In the genomic region with DNA sequence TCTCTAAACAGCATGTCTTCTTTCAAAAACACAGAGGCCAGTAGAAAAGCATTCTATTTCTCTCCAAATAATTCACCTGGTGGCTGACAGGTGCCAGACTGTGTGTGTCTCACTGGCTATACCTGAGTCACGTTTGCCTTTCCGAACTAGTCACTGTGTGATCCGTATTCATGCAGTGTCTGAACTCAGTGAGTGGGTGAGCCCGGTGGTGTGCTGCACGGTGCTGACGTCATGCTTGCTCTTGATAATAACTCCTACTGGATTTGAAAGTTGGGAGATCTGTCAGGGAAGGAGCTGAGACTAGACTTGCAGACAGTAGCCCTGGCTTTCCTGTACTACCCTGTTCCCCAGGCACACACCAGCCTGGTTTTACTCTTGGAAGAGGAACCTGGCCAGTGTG, we compare ENCODE assay signal across 23 mouse cellular contexts. TPM values are rescaled to one million over a fixed set of nuclear protein-coding genes. Genes with fewer than 3 reads are reported as not detected.
A peak's percentile ranks its signal among the peaks of the same experiment; 100 is the strongest.
DNase-seq lines count a peak whose midpoint lies in the region; ATAC-seq and TF ChIP-seq lines count a peak whose summit lies in the region.
"Had no signal": no experiment of that assay in that cellular context is flagged by ENCODE, and none has a peak within 500 bp of the region (broad histone marks: within the 10 kb centered on the region; RNA-seq: fewer than 3 reads in every experiment).

No protein-coding gene starts in this region.

- no peaks in the 10 kb centered on the region for H3K9me3 ChIP-seq in stomach, postnatal 0 days (ENCODE audit: control insufficient read depth, low read length)
- H3K9me3 ChIP-seq in hindbrain, embryonic 16.5 days (ENCODE audit: control insufficient read depth, low read length) = no peaks in the 10 kb centered on the region
- H3K9me3 ChIP-seq: embryonic facial prominence, embryonic 10.5 days; embryonic facial prominence, embryonic 12.5 days; forebrain, embryonic 13.5 days; forebrain, embryonic 15.5 days had no signal

- H3K4me3 ChIP-seq in stomach, postnatal 0 days (ENCODE audit: low read depth, low read length) = no peak overlapping the region
- no peak overlapping the region for H3K4me3 ChIP-seq in hindbrain, embryonic 16.5 days (ENCODE audit: low read length)
- H3K4me3 ChIP-seq: embryonic facial prominence, embryonic 10.5 days; embryonic facial prominence, embryonic 12.5 days; forebrain, embryonic 13.5 days; forebrain, embryonic 15.5 days had no signal

- H3K27me3 ChIP-seq in stomach, postnatal 0 days (ENCODE audit: control insufficient read depth, insufficient read depth, low read length) = no peaks in the 10 kb centered on the region
- peaks cover 4% of the 10 kb centered on the region for H3K27me3 ChIP-seq in hindbrain, embryonic 16.5 days (replicated peaks; ENCODE audit: control insufficient read depth, insufficient read depth, low read length)
- H3K27me3 ChIP-seq: embryonic facial prominence, embryonic 12.5 days had no signal

- ATAC-seq in stomach, postnatal 0 days (ENCODE audit: low FRiP score, low TSS enrichment) = peak; percentile 58; the same call in 1 of the 2 replicates
- no peak for ATAC-seq in hindbrain, embryonic 16.5 days
- ATAC-seq: forebrain, embryonic 13.5 days; forebrain, embryonic 15.5 days had no signal

- H3K4me2 ChIP-seq in stomach, postnatal 0 days (replicated peaks; ENCODE audit: low read depth) = no peak overlapping the region
- no peak overlapping the region for H3K4me2 ChIP-seq in hindbrain, embryonic 16.5 days (ENCODE audit: low read length)
- H3K4me2 ChIP-seq: embryonic facial prominence, embryonic 12.5 days; forebrain, embryonic 13.5 days; forebrain, embryonic 15.5 days had no signal

- peaks cover 5% of the 10 kb centered on the region; the same call in 1 of the 2 replicates for H3K36me3 ChIP-seq in stomach, postnatal 0 days (ENCODE audit: control insufficient read depth, insufficient read depth, low read length)
- no peaks in the 10 kb centered on the region for H3K36me3 ChIP-seq in hindbrain, embryonic 16.5 days (ENCODE audit: control insufficient read depth, insufficient read depth, low read length)
- H3K36me3 ChIP-seq: forebrain, embryonic 15.5 days had no signal

- no peak for TF ChIP-seq EP300 in stomach, postnatal 0 days (optimal IDR thresholded peaks at IDR 0.05)

- no peak overlapping the region for H3K27ac ChIP-seq in stomach, postnatal 0 days (replicated peaks)
- H3K27ac ChIP-seq in hindbrain, embryonic 16.5 days (ENCODE audit: low read depth, low read length) = no peak overlapping the region
- H3K27ac ChIP-seq: embryonic facial prominence, embryonic 10.5 days; embryonic facial prominence, embryonic 12.5 days; forebrain, embryonic 13.5 days; forebrain, embryonic 15.5 days had no signal

- intact Hi-C loops in heart, postnatal 14 days (cut with DNase I) = no loop called here

- H3K4me1 ChIP-seq in stomach, postnatal 0 days (replicated peaks; ENCODE audit: control insufficient read depth, insufficient read depth) = peaks cover 5% of the 10 kb centered on the region
- H3K4me1 ChIP-seq in hindbrain, embryonic 16.5 days (ENCODE audit: control insufficient read depth, insufficient read depth, low read depth, low read length) = peaks cover 11% of the 10 kb centered on the region

- H3K9ac ChIP-seq in stomach, postnatal 0 days (ENCODE audit: low read length) = no peak overlapping the region
- no peak overlapping the region for H3K9ac ChIP-seq in hindbrain, embryonic 16.5 days (ENCODE audit: low read depth, low read length)
- H3K9ac ChIP-seq: embryonic facial prominence, embryonic 12.5 days; forebrain, embryonic 13.5 days; forebrain, embryonic 15.5 days had no signal

- DNase-seq in heart, adult 11 months = peak; percentile 87
- no peak for DNase-seq in heart, postnatal 14 days
- DNase-seq in right cerebral cortex, adult 2 months (ENCODE audit: low spot score in 2 of 2) = peak; percentile 51 to 57
- DNase-seq in right cerebral cortex, postnatal 10 days (ENCODE audit: low spot score in 2 of 2) = no peak
- DNase-seq in brain, adult 2 months (ENCODE audit: low read depth, low spot score) = peak; percentile 74
- peak; percentile 46 for DNase-seq in stomach, postnatal 0 days (ENCODE audit: low spot score)
- DNase-seq: adrenal gland, adult 2 months; adrenal gland, postnatal 25 days; cerebellum, adult 11-12 months; cerebellum, adult 2 months; cerebellum, adult 9-10 months; cerebellum, postnatal 25 days had no signal

- WGBS in stomach, postnatal 0 days = 54% methylated on average over 6 of the region's 6 CpGs
- WGBS in hindbrain, embryonic 16.5 days = 80% methylated on average over 6 of the region's 6 CpGs

- no peak for TF ChIP-seq CTCF in stomach, postnatal 0 days (IDR thresholded peaks at IDR 0.05; ENCODE audit: low read depth)

RNA-seq across cellular contexts. Expression of gene Col27a1, which starts 5.8 kb away (rescaled TPM):
- total RNA-seq in heart, postnatal 14 days (2021) = 1 to 10 TPM; 2.4 to 3.4 TPM
- 5.3 and 6.2 TPM in 2 replicates for polyA plus RNA-seq in stomach, postnatal 0 days (2015; fragmentation: Nextera tagmentation; extraction: Ambion mirVana)
- polyA plus RNA-seq in hindbrain, embryonic 16.5 days (2015; fragmentation: Nextera tagmentation; extraction: Ambion mirVana) = 2.7 and 3.1 TPM in 2 replicates
- total RNA-seq: MEL had no signal

RNA-seq across cellular contexts. Expression of gene Kif12, which starts 47.7 kb away (rescaled TPM):
- not detected for total RNA-seq in heart, postnatal 14 days (2021)
- polyA plus RNA-seq in stomach, postnatal 0 days (2015; fragmentation: Nextera tagmentation; extraction: Ambion mirVana) = 4.0 and 4.7 TPM in 2 replicates
- not detected in 2 replicates for polyA plus RNA-seq in hindbrain, embryonic 16.5 days (2015; fragmentation: Nextera tagmentation; extraction: Ambion mirVana)
- total RNA-seq: adrenal gland, adult 2 months; adrenal gland, postnatal 25 days; ES-E14; MEL had no signal
- polyA plus RNA-seq: adrenal gland, adult 2 months; C2C12; cerebellum, adult 2 months; cortical plate, adult 2 months; embryonic facial prominence, embryonic 10.5 days; embryonic facial prominence, embryonic 14.5 days; forebrain, embryonic 11.5 days; forebrain, embryonic 13.5 days; forebrain, embryonic 15.5 days had no signal

Comparison
In these comparisons a context has a peak if more than half of its experiments do, and no peak if none do; other contexts are left out.
1. DNase-seq: peak in heart, adult 11 months (single experiment), right cerebral cortex, adult 2 months (2 of 2), brain, adult 2 months (single experiment) and stomach, postnatal 0 days (single experiment); none in heart, postnatal 14 days (0 of 2) and right cerebral cortex, postnatal 10 days (0 of 2).